In genomic region chr14:79267878-79268277, GRCm38 (mm10) we compare ENCODE assay signal across 23 mouse cellular contexts. TPM values are rescaled to one million over a fixed set of nuclear protein-coding genes. Genes with fewer than 3 reads are reported as not detected.
A peak's percentile ranks its signal among the peaks of the same experiment; 100 is the strongest.
DNase-seq lines count a peak whose midpoint lies in the region; ATAC-seq lines count a peak whose summit lies in the region.
"Had no signal": no experiment of that assay in that cellular context is flagged by ENCODE, and none has a peak within 500 bp of the region (broad histone marks: within the 10 kb centered on the region; RNA-seq: fewer than 3 reads in every experiment).

No protein-coding gene starts in this region.

- H3K4me1 ChIP-seq in heart, embryonic 15.5 days (replicated peaks) = peaks cover 6% of the 10 kb centered on the region
- H3K4me1 ChIP-seq: embryonic facial prominence, embryonic 15.5 days; forebrain, embryonic 10.5 days had no signal

- no peak for DNase-seq in heart, adult 11 months
- peak; percentile 76 to 85 for DNase-seq in thymus, postnatal 10 days (ENCODE audit: low spot score in 2 of 2)
- no peak for DNase-seq in layer of hippocampus, adult 11-12 months (ENCODE audit: low spot score)
- no peak for DNase-seq in heart, postnatal 10 days
- DNase-seq in layer of hippocampus, adult 9-10 months (ENCODE audit: low spot score) = no peak
- DNase-seq: adrenal gland, postnatal 25 days; cerebellum, adult 9-11 months; gastrocnemius, postnatal 14 days; heart, postnatal 36 days had no signal

- H3K4me2 ChIP-seq in heart, embryonic 15.5 days = no peak overlapping the region
- H3K4me2 ChIP-seq: embryonic facial prominence, embryonic 15.5 days; limb, embryonic 13.5 days; liver, embryonic 15.5 days; midbrain, embryonic 11.5 days; neural tube, embryonic 15.5 days had no signal

- WGBS in heart, embryonic 15.5 days = 87% methylated on average over 10 of the region's 10 CpGs

- intact Hi-C loops in heart, postnatal 10 days (cut with DNase I) = no loop called here

- H3K27me3 ChIP-seq in heart, embryonic 15.5 days = no peaks in the 10 kb centered on the region
- H3K27me3 ChIP-seq: embryonic facial prominence, embryonic 15.5 days; limb, embryonic 13.5 days; liver, embryonic 15.5 days; neural tube, embryonic 15.5 days; Patski had no signal

- 0 out of 2 replicates have a peak, but pooled peaks cover 6% of the 10 kb centered on the region for H3K9me3 ChIP-seq in heart, embryonic 15.5 days (replicated peaks)
- H3K9me3 ChIP-seq: embryonic facial prominence, embryonic 15.5 days; forebrain, embryonic 10.5 days; liver, embryonic 15.5 days; neural tube, embryonic 15.5 days had no signal

- H3K27ac ChIP-seq in heart, embryonic 15.5 days = peak overlapping the region; percentile 33; the same call in 1 of the 2 replicates
- H3K27ac ChIP-seq: embryonic facial prominence, embryonic 15.5 days; forebrain, embryonic 10.5 days; layer of hippocampus, adult 2 months; limb, embryonic 13.5 days; liver, embryonic 15.5 days; neural tube, embryonic 15.5 days had no signal

- no peak overlapping the region for H3K9ac ChIP-seq in heart, embryonic 15.5 days
- H3K9ac ChIP-seq: embryonic facial prominence, embryonic 15.5 days; limb, embryonic 13.5 days; liver, embryonic 15.5 days; neural tube, embryonic 15.5 days had no signal

- no peak overlapping the region for H3K4me3 ChIP-seq in heart, embryonic 15.5 days
- H3K4me3 ChIP-seq: embryonic facial prominence, embryonic 15.5 days; forebrain, embryonic 10.5 days; layer of hippocampus, adult 2 months; limb, embryonic 13.5 days; liver, embryonic 15.5 days; neural tube, embryonic 15.5 days had no signal

- no peaks in the 10 kb centered on the region for H3K36me3 ChIP-seq in heart, embryonic 15.5 days
- H3K36me3 ChIP-seq: embryonic facial prominence, embryonic 15.5 days; forebrain, embryonic 10.5 days; limb, embryonic 13.5 days; liver, embryonic 15.5 days; neural tube, embryonic 15.5 days had no signal

- no peak for ATAC-seq in heart, embryonic 15.5 days (replicated peaks; ENCODE audit: insufficient number of reproducible peaks, insufficient read depth, low FRiP score, low read depth)
- ATAC-seq in CD4-positive, CD25-positive, alpha-beta regulatory T cell, adult 4 months = peak; percentile 57
- ATAC-seq in megakaryocyte progenitor cell, adult 5-6 weeks (replicated peaks; ENCODE audit: poor library complexity) = 0 out of 2 replicates have a peak, but pooled peaks have one; percentile 0
- ATAC-seq: Patski had no signal

RNA-seq across cellular contexts. Expression of gene Zfp957, which starts 20.7 kb away (rescaled TPM):
- polyA plus RNA-seq in heart, embryonic 15.5 days (2015; fragmentation: Nextera tagmentation; extraction: Ambion mirVana) = not detected in 2 replicates
- polyA plus RNA-seq in CD4-positive, CD25-positive, alpha-beta regulatory T cell, adult 4 months (2017; shearing (Covaris generic)) = not detected
- not detected in 2 replicates for total RNA-seq in megakaryocyte progenitor cell, adult 5-6 weeks (2015)
- total RNA-seq in megakaryocyte progenitor cell, adult 5-6 weeks (2017) = not detected in 2 replicates
- not detected for total RNA-seq in heart, postnatal 10 days (2021)
- total RNA-seq: adrenal gland, postnatal 25 days; gastrocnemius, postnatal 14 days; heart, adult 8-10 months; heart, postnatal 36 days; layer of hippocampus, adult 2 months; left cerebral cortex, adult 8-10 months had no signal
- polyA plus RNA-seq: embryonic facial prominence, embryonic 15.5 days; forebrain, embryonic 10.5 days; kidney, embryonic 14.5 days; limb, embryonic 13.5 days; liver, embryonic 15.5 days; midbrain, embryonic 11.5 days; neural tube, embryonic 15.5 days had no signal

RNA-seq across cellular contexts. Expression of gene Rgcc, which starts 33.6 kb away (rescaled TPM):
- 23.8 and 57.0 TPM in 2 replicates for polyA plus RNA-seq in heart, embryonic 15.5 days (2015; fragmentation: Nextera tagmentation; extraction: Ambion mirVana)
- 10 to 100 TPM; 20.3 to 29.3 TPM for polyA plus RNA-seq in CD4-positive, CD25-positive, alpha-beta regulatory T cell, adult 4 months (2017; shearing (Covaris generic))
- total RNA-seq in megakaryocyte progenitor cell, adult 5-6 weeks (2015) = 183 and 199 TPM in 2 replicates
- total RNA-seq in megakaryocyte progenitor cell, adult 5-6 weeks (2017) = 212 and 243 TPM in 2 replicates
- total RNA-seq in heart, postnatal 10 days (2021) = 10 to 100 TPM; 51.6 to 57.6 TPM

Comparison
In these comparisons a context has a peak if more than half of its experiments do, and no peak if none do; other contexts are left out.
1. DNase-seq: peak in thymus, postnatal 10 days (2 of 2); none in heart, adult 11 months (single experiment), layer of hippocampus, adult 11-12 months (single experiment), heart, postnatal 10 days (0 of 2) and layer of hippocampus, adult 9-10 months (single experiment).